Mouse (Mus musculus): Measurements from ENCODE around the gene Xkr7. TPM values are rescaled to one million over a fixed set of nuclear protein-coding genes. Genes with fewer than 3 reads are reported as not detected.

Xkr7 gene
- total RNA-seq (2017), result not detected in 2 replicates

GRCm38 (mm10) chr2:153031126-153032082, at the start of gene Xkr7:
Gene Xkr7, plus strand, starts transcription at chr2:153031852.
- no peak for ATAC-seq (ENCODE audit: extremely low read depth, insufficient number of reproducible peaks, low FRiP score, poor library complexity, severe bottlenecking)

GRCm38 (mm10) chr2:152985582-152985981, 46.1 kb upstream of the Xkr7 start:
- ATAC-seq (ENCODE audit: extremely low read depth, insufficient number of reproducible peaks, low FRiP score, poor library complexity, severe bottlenecking), result no peak

GRCm38 (mm10) chr2:152991529-152991928, 40.1 kb upstream of the Xkr7 start:
- ATAC-seq (ENCODE audit: extremely low read depth, insufficient number of reproducible peaks, low FRiP score, poor library complexity, severe bottlenecking), result peak; percentile 31; the same call in 1 of the 2 replicates

GRCm38 (mm10) chr2:152997046-152997445, 34.6 kb upstream of the Xkr7 start:
- no peak for ATAC-seq (ENCODE audit: extremely low read depth, insufficient number of reproducible peaks, low FRiP score, poor library complexity, severe bottlenecking)

- peak; percentile 9; the same call in 1 of the 2 replicates for ATAC-seq (ENCODE audit: extremely low read depth, insufficient number of reproducible peaks, low FRiP score, poor library complexity, severe bottlenecking)
Observed at GRCm38 (mm10) chr2:153002492-153003248, 29.0 kb upstream of the Xkr7 start.

GRCm38 (mm10) chr2:153003681-153004338, 27.8 kb upstream of the Xkr7 start:
- ATAC-seq (ENCODE audit: extremely low read depth, insufficient number of reproducible peaks, low FRiP score, poor library complexity, severe bottlenecking), result no peak

GRCm38 (mm10) chr2:153005981-153006380, 25.7 kb upstream of the Xkr7 start:
- no peak for ATAC-seq (ENCODE audit: extremely low read depth, insufficient number of reproducible peaks, low FRiP score, poor library complexity, severe bottlenecking)

- ATAC-seq (ENCODE audit: extremely low read depth, insufficient number of reproducible peaks, low FRiP score, poor library complexity, severe bottlenecking), result no peak
Observed at GRCm38 (mm10) chr2:153009192-153009973, 22.3 kb upstream of the Xkr7 start.

- ATAC-seq (ENCODE audit: extremely low read depth, insufficient number of reproducible peaks, low FRiP score, poor library complexity, severe bottlenecking), result no peak
Observed at GRCm38 (mm10) chr2:153013724-153014515, 17.7 kb upstream of the Xkr7 start.

- peak; percentile 87 for ATAC-seq (ENCODE audit: extremely low read depth, insufficient number of reproducible peaks, low FRiP score, poor library complexity, severe bottlenecking)
Observed at GRCm38 (mm10) chr2:153014758-153015593, 16.7 kb upstream of the Xkr7 start, which contains the start of gene Pdrg1. Gene Pdrg1, minus strand, starts transcription at chr2:153015427.

- ATAC-seq (ENCODE audit: extremely low read depth, insufficient number of reproducible peaks, low FRiP score, poor library complexity, severe bottlenecking), result no peak
Observed at GRCm38 (mm10) chr2:153015804-153016203, 15.8 kb upstream of the Xkr7 start.

GRCm38 (mm10) chr2:153016786-153017185, 14.9 kb upstream of the Xkr7 start:
- no peak for ATAC-seq (ENCODE audit: extremely low read depth, insufficient number of reproducible peaks, low FRiP score, poor library complexity, severe bottlenecking)

- no peak for ATAC-seq (ENCODE audit: extremely low read depth, insufficient number of reproducible peaks, low FRiP score, poor library complexity, severe bottlenecking)
Observed at GRCm38 (mm10) chr2:153019355-153019754, 12.3 kb upstream of the Xkr7 start.

- ATAC-seq (ENCODE audit: extremely low read depth, insufficient number of reproducible peaks, low FRiP score, poor library complexity, severe bottlenecking), result no peak
Observed at GRCm38 (mm10) chr2:153021163-153021562, 10.5 kb upstream of the Xkr7 start.

- no peak for ATAC-seq (ENCODE audit: extremely low read depth, insufficient number of reproducible peaks, low FRiP score, poor library complexity, severe bottlenecking)
Observed at GRCm38 (mm10) chr2:153022855-153023254, 8.8 kb upstream of the Xkr7 start.

- no peak for ATAC-seq (ENCODE audit: extremely low read depth, insufficient number of reproducible peaks, low FRiP score, poor library complexity, severe bottlenecking)
Observed at GRCm38 (mm10) chr2:153026052-153026451, 5.6 kb upstream of the Xkr7 start.

- ATAC-seq (ENCODE audit: extremely low read depth, insufficient number of reproducible peaks, low FRiP score, poor library complexity, severe bottlenecking), result no peak
Observed at GRCm38 (mm10) chr2:153027501-153027900, 4.2 kb upstream of the Xkr7 start.
